Mouse (Mus musculus): ENCODE data around the gene Gpr4. TPM values are rescaled to one million over a fixed set of nuclear protein-coding genes. Genes with fewer than 3 reads are reported as not detected.
A peak's percentile ranks its signal among the peaks of the same experiment; 100 is the strongest.

Gpr4 gene
- 10 to 100 TPM in 1 of 2 experiments, 1 to 10 TPM in 1; 9.9 to 11.2 TPM for total RNA-seq (2021)
- long read RNA-seq, experiment 1, transcript Gpr4-201 (2 exons, 2,882 nt) = major isoform, 12 of 19 reads
- long read RNA-seq, experiment 1, partial matches to known transcripts = 0 of 19 reads
- long read RNA-seq, experiment 1, other reads (novel, unspliced or antisense) = 7 of 19 reads
- long read RNA-seq, experiment 2, transcript Gpr4-201 (2 exons, 2,882 nt) = major isoform, 7 of 15 reads
- long read RNA-seq, experiment 2, partial matches to known transcripts = 0 of 15 reads
- long read RNA-seq, experiment 2, other reads (novel, unspliced or antisense) = 8 of 15 reads

GRCm38 (mm10) chr7:19211996-19212755 lies at the start of gene Gpr4:
TSS of gene Gpr4 (plus strand) at chr7:19212538.
- peak; percentile 68 to 71 for DNase-seq
- intact Hi-C loops (cut with DNase I) = no loop called here

- intact Hi-C loops (cut with DNase I) = no loop called here
- no peak for DNase-seq
Observed at GRCm38 (mm10) chr7:19162928-19163327, 49.4 kb upstream of the Gpr4 start.

GRCm38 (mm10) chr7:19163752-19164151 lies 48.6 kb upstream of the Gpr4 start:
- intact Hi-C loops (cut with DNase I) = no loop called here
- no peak for DNase-seq

GRCm38 (mm10) chr7:19164189-19164588 lies 48.1 kb upstream of the Gpr4 start:
- intact Hi-C loops (cut with DNase I) = no loop called here
- DNase-seq = no peak

GRCm38 (mm10) chr7:19164978-19165377 lies 47.4 kb upstream of the Gpr4 start:
- intact Hi-C loops (cut with DNase I) = no loop called here
- DNase-seq = no peak

- intact Hi-C loops (cut with DNase I) = no loop called here
- peak; percentile 48 to 63 for DNase-seq
Observed at GRCm38 (mm10) chr7:19165656-19166423, 46.5 kb upstream of the Gpr4 start, which contains the start of gene Gipr. TSS of gene Gipr (minus strand) at chr7:19166127.

GRCm38 (mm10) chr7:19166990-19167389 lies 45.3 kb upstream of the Gpr4 start:
- no peak for DNase-seq

GRCm38 (mm10) chr7:19169506-19169905 lies 42.8 kb upstream of the Gpr4 start:
- intact Hi-C loops (cut with DNase I) = no loop called here
- no peak for DNase-seq

More at GRCm38 (mm10) chr7:19166990-19167389, 45.3 kb upstream of the Gpr4 start:
- intact Hi-C loops (cut with DNase I) = no loop called here

GRCm38 (mm10) chr7:19170142-19170541 lies 42.2 kb upstream of the Gpr4 start:
- peak; percentile 46 to 65 for DNase-seq
- intact Hi-C loops (cut with DNase I) = no loop called here

- DNase-seq = no peak
- intact Hi-C loops (cut with DNase I) = no loop called here
Observed at GRCm38 (mm10) chr7:19171831-19172230, 40.5 kb upstream of the Gpr4 start.

GRCm38 (mm10) chr7:19172874-19173273 lies 39.5 kb upstream of the Gpr4 start:
- intact Hi-C loops (cut with DNase I) = loop anchor here (1.0 kb wide), 1 partner anchor 16 kb away; no protein-coding TSS in a partner anchor
- peak; percentile 87 to 94 for DNase-seq

GRCm38 (mm10) chr7:19175708-19176515 lies 36.4 kb upstream of the Gpr4 start, which contains the start of gene Eml2:
TSS of gene Eml2 (plus strand) at chr7:19176421.
- no peak for DNase-seq
- intact Hi-C loops (cut with DNase I) = loop anchor here (5.0 kb wide), 2 partner anchors 106 to 166 kb away; partner anchors contain the start of genes Ercc1, Ppm1n and Rtn2

- intact Hi-C loops (cut with DNase I) = loop anchor here (5.0 kb wide), 2 partner anchors 106 to 166 kb away; partner anchors contain the start of genes Ercc1, Ppm1n and Rtn2
- DNase-seq = no peak
Observed at GRCm38 (mm10) chr7:19176516-19176947, 35.8 kb upstream of the Gpr4 start.

GRCm38 (mm10) chr7:19177216-19177615 lies 35.1 kb upstream of the Gpr4 start:
- intact Hi-C loops (cut with DNase I) = loop anchor here (1.0 to 5.0 kb wide), 3 partner anchors 20 to 165 kb away; partner anchors contain the start of genes Ercc1, Ppm1n and Rtn2

GRCm38 (mm10) chr7:19178035-19178434 lies 34.3 kb upstream of the Gpr4 start:
- intact Hi-C loops (cut with DNase I) = loop anchor here (2.0 to 5.0 kb wide), 4 partner anchors 31 to 164 kb away; partner anchors contain the start of genes Ercc1, Ppm1n and Rtn2

More at GRCm38 (mm10) chr7:19177216-19177615, 35.1 kb upstream of the Gpr4 start:
- DNase-seq = no peak

GRCm38 (mm10) chr7:19178443-19179092 lies 33.8 kb upstream of the Gpr4 start:
- intact Hi-C loops (cut with DNase I) = loop anchor here (2.0 to 5.0 kb wide), 4 partner anchors 30 to 164 kb away; partner anchors contain the start of genes Ercc1, Ppm1n and Rtn2
- DNase-seq = peak; percentile 77 to 83

More at GRCm38 (mm10) chr7:19178035-19178434, 34.3 kb upstream of the Gpr4 start:
- DNase-seq = no peak

- intact Hi-C loops (cut with DNase I) = loop anchor here (2.0 to 5.0 kb wide), 4 partner anchors 30 to 163 kb away; partner anchors contain the start of genes Ercc1, Ppm1n and Rtn2
- DNase-seq = peak; percentile 73 to 79
Observed at GRCm38 (mm10) chr7:19179173-19179572, 33.2 kb upstream of the Gpr4 start.

- intact Hi-C loops (cut with DNase I) = loop anchor here (2.0 to 5.0 kb wide), 4 partner anchors 29 to 162 kb away; partner anchors contain the start of genes Ercc1, Ppm1n and Rtn2
Observed at GRCm38 (mm10) chr7:19179936-19180335, 32.4 kb upstream of the Gpr4 start.

More at GRCm38 (mm10) chr7:19179936-19180335, 32.4 kb upstream of the Gpr4 start:
- no peak for DNase-seq
